Mouse (Mus musculus): ENCODE measurements around the gene Rack1. TPM values are rescaled to one million over a fixed set of nuclear protein-coding genes. Genes with fewer than 3 reads are reported as not detected.
A peak's percentile ranks its signal among the peaks of the same experiment; 100 is the strongest.
"Not testable (repeated sequence)": the region's sequence is repeated elsewhere in the genome, so short reads cannot be mapped to it uniquely, and the experiment has no call there.

The Rack1 gene
- polyA plus RNA-seq, 1 experiment from 2014 or later, result 444 TPM

- not testable (repeated sequence) for H3K4me3 ChIP-seq; H3K4me1 ChIP-seq; H3K36me3 ChIP-seq; H3K9ac ChIP-seq; ATAC-seq (ENCODE audit: extremely low read depth, insufficient number of reproducible peaks, low FRiP score, low TSS enrichment); H3K9me3 ChIP-seq; H3K27ac ChIP-seq (replicated peaks); H3K4me2 ChIP-seq
- H3K27me3 ChIP-seq (replicated peaks), result peaks cover 53% of the 10 kb centered on the region
- 74% methylated on average over 2 of the region's 2 CpGs for WGBS
Measured at GRCm38 (mm10) chr11:48846362-48846761, 46.2 kb downstream of the Rack1 start.

GRCm38 (mm10) chr11:48846881-48847280 lies 46.7 kb downstream of the Rack1 start:
- WGBS, result 51% methylated on average over 5 of the region's 5 CpGs
- H3K27ac ChIP-seq (replicated peaks), result no peak overlapping the region
- 0 out of 2 replicates have a peak, but pooled peaks cover 4% of the 10 kb centered on the region for H3K4me1 ChIP-seq
- no peaks in the 10 kb centered on the region for H3K36me3 ChIP-seq
- no peak overlapping the region for H3K9ac ChIP-seq
- ATAC-seq (ENCODE audit: extremely low read depth, insufficient number of reproducible peaks, low FRiP score, low TSS enrichment), result no peak
- no peak overlapping the region for H3K4me2 ChIP-seq
- H3K9me3 ChIP-seq, result no peaks in the 10 kb centered on the region
- no peak overlapping the region for H3K4me3 ChIP-seq
- peaks cover 53% of the 10 kb centered on the region for H3K27me3 ChIP-seq (replicated peaks)

- ATAC-seq (ENCODE audit: extremely low read depth, insufficient number of reproducible peaks, low FRiP score, low TSS enrichment), result no peak
- no peak overlapping the region for H3K4me3 ChIP-seq
Measured at GRCm38 (mm10) chr11:48850240-48850639, 50.1 kb downstream of the Rack1 start.

DNA sequence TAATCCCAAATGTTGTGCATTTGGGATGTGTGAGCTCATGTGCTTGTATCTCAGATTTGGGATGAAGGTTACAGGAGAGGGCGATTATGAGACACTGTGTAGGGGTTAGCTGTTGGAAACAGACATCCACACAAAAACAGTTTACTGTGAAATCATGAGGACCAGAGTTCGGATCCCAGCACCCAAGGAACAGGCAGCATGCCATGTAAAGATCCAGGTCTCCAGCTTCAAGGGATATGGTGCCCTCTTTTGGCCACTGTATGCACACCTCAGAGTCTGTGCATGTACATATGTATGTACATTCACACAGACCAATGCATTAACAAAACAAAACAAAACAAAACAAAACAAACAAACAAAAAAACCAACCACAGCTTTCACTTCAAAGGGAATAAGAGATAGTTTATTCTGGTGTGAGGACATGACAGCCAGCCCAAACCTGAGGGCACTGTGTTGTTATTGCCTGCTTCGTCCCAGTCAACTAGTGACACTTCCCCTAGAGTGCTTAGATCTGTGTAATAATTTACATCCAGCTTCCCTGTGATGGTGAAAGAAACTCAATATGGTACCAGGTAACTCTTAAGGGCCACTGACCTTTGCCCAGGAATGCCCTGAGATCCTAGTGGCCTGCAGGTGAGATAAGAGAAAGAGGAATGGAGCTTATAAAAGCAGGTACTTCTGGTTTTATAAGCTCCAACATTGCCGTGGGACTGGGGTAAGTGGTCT lies 51.3 kb downstream of the Rack1 start:
- 78% methylated on average over 4 of the region's 4 CpGs for WGBS
- H3K4me1 ChIP-seq, result peaks cover 27% of the 10 kb centered on the region
- H3K4me3 ChIP-seq, result no peak overlapping the region
- H3K9me3 ChIP-seq, result no peaks in the 10 kb centered on the region
- no peak overlapping the region for H3K27ac ChIP-seq (replicated peaks)
- peaks cover 27% of the 10 kb centered on the region for H3K27me3 ChIP-seq (replicated peaks)
- H3K36me3 ChIP-seq, result no peaks in the 10 kb centered on the region
- no peak overlapping the region for H3K9ac ChIP-seq
- no peak for ATAC-seq (ENCODE audit: extremely low read depth, insufficient number of reproducible peaks, low FRiP score, low TSS enrichment)
- H3K4me2 ChIP-seq, result no peak overlapping the region

More at GRCm38 (mm10) chr11:48850240-48850639, 50.1 kb downstream of the Rack1 start:
- Histone ChIP-seq H3K36me3 (no peaks in the 10 kb centered on the region), H3K9me3 (no peaks in the 10 kb centered on the region), H3K27me3 (replicated peaks) (peaks cover 30% of the 10 kb centered on the region), H3K9ac (no peak overlapping the region), H3K27ac (replicated peaks) (no peak overlapping the region), H3K4me1 (peaks cover 27% of the 10 kb centered on the region), H3K4me2 (peak overlapping the region; percentile 42)
- WGBS, result 31% methylated on average over 2 of the region's 2 CpGs

DNA sequence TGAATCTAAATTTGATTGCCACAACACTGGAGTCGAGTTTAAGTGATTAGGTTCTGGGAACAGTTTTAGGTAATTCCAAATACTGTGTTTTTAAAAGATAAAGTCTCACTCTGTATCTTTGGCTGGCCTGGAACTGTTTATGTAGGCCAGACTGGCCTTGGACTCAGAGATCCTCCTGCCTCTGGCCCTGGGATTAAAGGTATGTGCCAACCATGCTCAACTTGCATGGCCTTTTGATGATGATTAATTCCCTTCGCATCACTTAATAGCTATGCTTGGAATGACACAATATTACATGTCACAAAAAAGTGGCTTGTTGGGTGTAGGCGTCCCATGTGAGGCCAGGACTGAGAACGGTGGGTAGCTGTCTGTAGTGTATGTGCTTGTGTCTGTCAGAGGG lies 52.1 kb downstream of the Rack1 start:
- H3K4me1 ChIP-seq, result peaks cover 29% of the 10 kb centered on the region
- no peaks in the 10 kb centered on the region for H3K36me3 ChIP-seq
- WGBS, result 61% methylated on average over 4 of the region's 4 CpGs
- no peaks in the 10 kb centered on the region for H3K9me3 ChIP-seq
- no peak for ATAC-seq (ENCODE audit: extremely low read depth, insufficient number of reproducible peaks, low FRiP score, low TSS enrichment)
- H3K4me2 ChIP-seq, result peak overlapping the region; percentile 93
- no peak overlapping the region for H3K9ac ChIP-seq
- H3K4me3 ChIP-seq, result peak overlapping the region; percentile 81
- H3K27me3 ChIP-seq (replicated peaks), result peaks cover 27% of the 10 kb centered on the region
- H3K27ac ChIP-seq (replicated peaks), result no peak overlapping the region

- Histone ChIP-seq H3K4me2 (peak overlapping the region; percentile 93), H3K9me3 (no peaks in the 10 kb centered on the region), H3K4me3 (peak overlapping the region; percentile 81), H3K4me1 (peaks cover 32% of the 10 kb centered on the region), H3K27me3 (replicated peaks) (peaks cover 27% of the 10 kb centered on the region), H3K9ac (peak overlapping the region; percentile 77), H3K27ac (replicated peaks) (peak overlapping the region; percentile 38), H3K36me3 (no peaks in the 10 kb centered on the region)
- WGBS, result 5% methylated on average over 23 of the region's 23 CpGs
- no peak for ATAC-seq (ENCODE audit: extremely low read depth, insufficient number of reproducible peaks, low FRiP score, low TSS enrichment)
Measured at GRCm38 (mm10) chr11:48852624-48853473, 52.7 kb downstream of the Rack1 start.

DNA sequence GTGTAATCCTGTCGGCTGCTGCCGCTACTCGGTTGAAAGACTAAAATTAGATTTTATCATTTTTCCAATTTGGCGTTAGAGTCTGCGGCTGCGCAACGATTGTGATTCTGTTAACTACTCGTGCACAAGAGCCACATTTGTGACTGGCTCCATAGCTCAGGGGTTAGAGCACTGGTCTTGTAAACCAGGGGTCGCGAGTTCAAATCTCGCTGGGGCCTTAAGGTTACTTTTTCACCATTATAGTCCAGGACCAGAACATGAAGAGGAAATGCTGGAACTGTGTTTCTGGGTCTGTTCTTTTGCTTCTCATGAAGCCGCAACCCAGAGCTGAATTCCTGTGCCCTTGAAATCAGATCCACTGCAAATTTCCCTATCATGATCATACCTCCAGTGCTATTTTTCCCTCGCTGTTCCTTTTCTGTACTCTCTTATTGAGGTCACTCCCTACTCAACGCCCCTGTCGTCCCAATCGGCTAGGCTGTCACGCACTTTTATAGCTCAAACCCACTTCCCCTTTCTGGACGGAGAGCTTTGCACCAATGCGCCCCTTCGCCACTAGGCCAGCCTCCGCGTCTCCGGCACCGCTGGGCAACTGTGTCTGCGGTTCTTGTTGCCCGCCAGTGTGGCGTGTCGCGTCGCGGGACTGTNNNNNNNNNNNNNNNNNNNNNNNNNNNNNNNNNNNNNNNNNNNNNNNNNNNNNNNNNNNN lies 53.5 kb downstream of the Rack1 start:
- under 1% methylated on average over 31 of the region's 31 CpGs for WGBS
- Histone ChIP-seq H3K27ac (replicated peaks) (0 out of 2 replicates have a peak overlapping the region, but pooled peaks have one; percentile 12), H3K27me3 (replicated peaks) (peaks cover 20% of the 10 kb centered on the region), H3K4me2 (peak overlapping the region; percentile 93), H3K9ac (peak overlapping the region; percentile 81), H3K4me1 (peaks cover 39% of the 10 kb centered on the region), H3K36me3 (no peaks in the 10 kb centered on the region), H3K9me3 (no peaks in the 10 kb centered on the region), H3K4me3 (peak overlapping the region; percentile 81)
- peak; percentile 51; the same call in 1 of the 2 replicates for ATAC-seq (ENCODE audit: extremely low read depth, insufficient number of reproducible peaks, low FRiP score, low TSS enrichment)

Other genes with a start within 250 kb of the Rack1 start
- gene Trim41, start 17.0 kb downstream of the Rack1 start, polyA plus RNA-seq (2015; fragmentation: Nextera tagmentation; extraction: Ambion mirVana), result 3.2 TPM in 2 replicates
- gene Trim7, start 25.8 kb downstream of the Rack1 start, polyA plus RNA-seq (2015; fragmentation: Nextera tagmentation; extraction: Ambion mirVana), result 0.56 and 0.88 TPM in 2 replicates
- 0.53 and 1.2 TPM in 2 replicates for gene Gm12184, start 26.3 kb downstream of the Rack1 start, polyA plus RNA-seq (2015; fragmentation: Nextera tagmentation; extraction: Ambion mirVana)
- gene Irgm1, start 71.4 kb downstream of the Rack1 start, polyA plus RNA-seq (2015; fragmentation: Nextera tagmentation; extraction: Ambion mirVana), result 8.4 and 10.6 TPM in 2 replicates
- 0.17 and 0.22 TPM in 2 replicates for gene Gm5431, start 101.9 kb downstream of the Rack1 start, polyA plus RNA-seq (2015; fragmentation: Nextera tagmentation; extraction: Ambion mirVana)
- 1.6 and 3.6 TPM in 2 replicates for gene Psme2b, start 145.9 kb downstream of the Rack1 start, polyA plus RNA-seq (2015; fragmentation: Nextera tagmentation; extraction: Ambion mirVana)
- gene Olfr56, start 178.6 kb downstream of the Rack1 start, polyA plus RNA-seq (2015; fragmentation: Nextera tagmentation; extraction: Ambion mirVana), result 0.05 TPM in 1 of 2 replicates, not detected in the other
- gene 9930111J21Rik1, start 179.1 kb downstream of the Rack1 start, polyA plus RNA-seq (2015; fragmentation: Nextera tagmentation; extraction: Ambion mirVana), result 0.28 and 0.32 TPM in 2 replicates
- 0.03 TPM in 1 of 2 replicates, not detected in the other for gene Gm12185, start 191.9 kb downstream of the Rack1 start, polyA plus RNA-seq (2015; fragmentation: Nextera tagmentation; extraction: Ambion mirVana)
- 0.16 TPM in 1 of 2 replicates, not detected in the other for gene Tgtp1, start 193.8 kb downstream of the Rack1 start, polyA plus RNA-seq (2015; fragmentation: Nextera tagmentation; extraction: Ambion mirVana)

Measured in heart, embryonic 13.5 days (tissue).